Mouse (Mus musculus) cerebellum, postnatal 10 days (tissue): ENCODE data around the gene Prr12.
A peak's percentile ranks its signal among the peaks of the same experiment; 100 is the strongest.
"Not testable (repeated sequence)": the region's sequence is repeated elsewhere in the genome, so short reads cannot be mapped to it uniquely, and the experiment has no call there.

Source experiments
- DNase-seq, 2 experiments: peaks; one replicate each; pipeline ENCODE4 v3.0.0; 2021; ENCODE audit warnings: mixed read lengths in 2 of 2

Gene Prr12

GRCm38 (mm10) chr7:45052862-45053116, at the start of gene Prr12:
Prr12 (minus strand) TSS chr7:45052881.
- DNase-seq = no peak

- DNase-seq = no peak
These were observed 49.8 kb upstream of the Prr12 start for GRCm38 (mm10) chr7:45102441-45102840.

GRCm38 (mm10) chr7:45100046-45100445, 47.4 kb upstream of the Prr12 start:
- DNase-seq = no peak

- no peak for DNase-seq
These were observed 46.0 kb upstream of the Prr12 start for GRCm38 (mm10) chr7:45098541-45099240.

GRCm38 (mm10) chr7:45097479-45097878, 44.8 kb upstream of the Prr12 start:
- DNase-seq = no peak

- DNase-seq = not testable (repeated sequence)
These were observed 43.3 kb upstream of the Prr12 start for GRCm38 (mm10) chr7:45095965-45096364.

GRCm38 (mm10) chr7:45095367-45095766, 42.7 kb upstream of the Prr12 start:
- no peak for DNase-seq

- no peak for DNase-seq
These were observed 41.4 kb upstream of the Prr12 start for GRCm38 (mm10) chr7:45094121-45094520.

GRCm38 (mm10) chr7:45093516-45093905, 40.8 kb upstream of the Prr12 start:
- DNase-seq = no peak

GRCm38 (mm10) chr7:45092828-45093515, 40.3 kb upstream of the Prr12 start:
- DNase-seq = no peak

GRCm38 (mm10) chr7:45092048-45092447, 39.4 kb upstream of the Prr12 start, which contains the start of gene Rcn3:
Rcn3 (minus strand) TSS chr7:45092221.
- peak; percentile 95 to 96 for DNase-seq

- DNase-seq = peak; percentile 48 to 51
These were observed 38.6 kb upstream of the Prr12 start for GRCm38 (mm10) chr7:45091001-45091990.

GRCm38 (mm10) chr7:45090251-45090977, 37.7 kb upstream of the Prr12 start:
- no peak for DNase-seq

GRCm38 (mm10) chr7:45088597-45088996, 35.9 kb upstream of the Prr12 start:
- no peak for DNase-seq

GRCm38 (mm10) chr7:45086084-45086483, 33.4 kb upstream of the Prr12 start:
- no peak for DNase-seq

- DNase-seq = no peak
These were observed 30.7 kb upstream of the Prr12 start for GRCm38 (mm10) chr7:45083300-45083890.

- no peak for DNase-seq
These were observed 30.0 kb upstream of the Prr12 start for GRCm38 (mm10) chr7:45082401-45083299.

GRCm38 (mm10) chr7:45081016-45081415, 28.3 kb upstream of the Prr12 start:
- no peak for DNase-seq

- DNase-seq = peak; percentile 96 to 98
These were observed 27.2 kb upstream of the Prr12 start for GRCm38 (mm10) chr7:45079856-45080255.

GRCm38 (mm10) chr7:45078513-45078912, 25.8 kb upstream of the Prr12 start:
- peak; percentile 86 to 88 for DNase-seq

GRCm38 (mm10) chr7:45077829-45078228, 25.1 kb upstream of the Prr12 start:
- DNase-seq = no peak
